In genomic region chr1:109985468-109985867, GRCm38 (mm10) we compare ENCODE assay signal across 9 mouse cellular contexts. TPM values are rescaled to one million over a fixed set of nuclear protein-coding genes. Genes with fewer than 3 reads are reported as not detected.
DNase-seq lines count a peak whose midpoint lies in the region; ATAC-seq and TF ChIP-seq lines count a peak whose summit lies in the region.
"Had no signal": no experiment of that assay in that cellular context is flagged by ENCODE, and none has a peak within 500 bp of the region (broad histone marks: within the 10 kb centered on the region; RNA-seq: fewer than 3 reads in every experiment).

No protein-coding gene starts in this region.

- no peaks in the 10 kb centered on the region for H3K36me3 ChIP-seq in hindbrain, embryonic 15.5 days
- no peaks in the 10 kb centered on the region for H3K36me3 ChIP-seq in neural tube, embryonic 15.5 days
- H3K36me3 ChIP-seq: G1E had no signal

- peak; percentile 70 for TF ChIP-seq CTCF in layer of hippocampus, adult 2 months (conservative IDR thresholded peaks at IDR 0.05)
- TF ChIP-seq CTCF in cortical plate, adult 2 months (IDR thresholded peaks at IDR 0.05; ENCODE audit: extremely low read depth, insufficient read depth, low read length) = peak; percentile 50; the same call in 1 of the 2 replicates

- WGBS in hindbrain, embryonic 15.5 days = 5% methylated on average over 1 of the region's 1 CpGs
- 12% methylated on average over 1 of the region's 1 CpGs for WGBS in neural tube, embryonic 15.5 days

- ATAC-seq in hindbrain, embryonic 15.5 days (ENCODE audit: low FRiP score, low read depth) = no peak
- no peak for ATAC-seq in neural tube, embryonic 15.5 days (ENCODE audit: low FRiP score)
- no peak for ATAC-seq in erythroid progenitor cell, adult 5-6 weeks (replicated peaks; ENCODE audit: low FRiP score, poor library complexity, severe bottlenecking)

- no peaks in the 10 kb centered on the region for H3K4me1 ChIP-seq in cortical plate, adult 2 months (ENCODE audit: control insufficient read depth, insufficient read depth, low read length)
- peaks cover 12% of the 10 kb centered on the region for H3K4me1 ChIP-seq in hindbrain, embryonic 15.5 days (replicated peaks)
- peaks cover 17% of the 10 kb centered on the region for H3K4me1 ChIP-seq in neural tube, embryonic 15.5 days

- no peak for TF ChIP-seq POLR2A in cortical plate, adult 2 months (IDR thresholded peaks at IDR 0.05; ENCODE audit: extremely low read depth, insufficient read depth, low read length)

- DNase-seq in layer of hippocampus, adult 2 months (ENCODE audit: low spot score in 2 of 2) = no peak
- no peak for DNase-seq in layer of hippocampus, adult 9-11 months
- no peak for DNase-seq in thymus, postnatal 4 days
- DNase-seq in heart, postnatal 4 days = no peak

- H3K27me3 ChIP-seq in hindbrain, embryonic 15.5 days = no peaks in the 10 kb centered on the region
- no peaks in the 10 kb centered on the region for H3K27me3 ChIP-seq in neural tube, embryonic 15.5 days (replicated peaks)

- peak overlapping the region; percentile 43 for H3K4me2 ChIP-seq in hindbrain, embryonic 15.5 days
- peak overlapping the region; percentile 35 for H3K4me2 ChIP-seq in neural tube, embryonic 15.5 days

- no peak overlapping the region for H3K4me3 ChIP-seq in layer of hippocampus, adult 2 months
- peak overlapping the region; percentile 12 for H3K4me3 ChIP-seq in cortical plate, adult 2 months (ENCODE audit: insufficient read depth, low read length)
- H3K4me3 ChIP-seq in hindbrain, embryonic 15.5 days = peak overlapping the region; percentile 30
- peak overlapping the region; percentile 31 for H3K4me3 ChIP-seq in neural tube, embryonic 15.5 days (replicated peaks)

- no peak overlapping the region for H3K9ac ChIP-seq in hindbrain, embryonic 15.5 days
- H3K9ac ChIP-seq in neural tube, embryonic 15.5 days (replicated peaks) = no peak overlapping the region

- no peaks in the 10 kb centered on the region for H3K9me3 ChIP-seq in hindbrain, embryonic 15.5 days
- H3K9me3 ChIP-seq in neural tube, embryonic 15.5 days (replicated peaks) = no peaks in the 10 kb centered on the region

- H3K27ac ChIP-seq in layer of hippocampus, adult 2 months = no peak overlapping the region
- H3K27ac ChIP-seq in cortical plate, adult 2 months (ENCODE audit: insufficient read depth, low read length) = no peak overlapping the region
- no peak overlapping the region for H3K27ac ChIP-seq in hindbrain, embryonic 15.5 days (replicated peaks)
- no peak overlapping the region for H3K27ac ChIP-seq in neural tube, embryonic 15.5 days (replicated peaks)

RNA-seq across cellular contexts. Expression of gene Cdh7, which starts 3.2 kb away (rescaled TPM):
- total RNA-seq in layer of hippocampus, adult 2 months (2021) = 1 to 10 TPM; 5.9 to 6.9 TPM
- polyA plus RNA-seq in cortical plate, adult 2 months (2012; rRNA removed) = 10.5 and 11.5 TPM in 2 replicates
- 18.3 and 21.1 TPM in 2 replicates for polyA plus RNA-seq in hindbrain, embryonic 15.5 days (2015; fragmentation: Nextera tagmentation; extraction: Ambion mirVana)
- 21.2 and 27.3 TPM in 2 replicates for polyA plus RNA-seq in neural tube, embryonic 15.5 days (2015; fragmentation: Nextera tagmentation; extraction: Ambion mirVana)
- 0.36 TPM in 1 of 2 replicates, not detected in the other for total RNA-seq in erythroid progenitor cell, adult 5-6 weeks (2015; ENCODE audit: low replicate concordance)
- not detected in 2 replicates for total RNA-seq in erythroid progenitor cell, adult 5-6 weeks (2017; ENCODE audit: low replicate concordance)
- not detected for total RNA-seq in heart, postnatal 4 days (2021)
- polyA plus RNA-seq: G1E had no signal

Comparison
In these comparisons a context has a peak if more than half of its experiments do, and no peak if none do; other contexts are left out.
1. RNA of gene Cdh7, which starts 3.2 kb away (total RNA-seq): 5.9 to 6.9 TPM in layer of hippocampus, adult 2 months; 0.36 TPM in erythroid progenitor cell, adult 5-6 weeks and not detected in heart, postnatal 4 days; every median in the first group is over 4 times any median in the second.